Mouse (Mus musculus): ENCODE results near the gene Nrxn1. TPM values are rescaled to one million over a fixed set of nuclear protein-coding genes. Genes with fewer than 3 reads are reported as not detected.

The Nrxn1 gene
- polyA plus RNA-seq, 1 experiment from 2014 or later = 0.36 TPM

- no peak for DNase-seq (ENCODE audit: low spot score)
These were observed 102.1 kb downstream of the Nrxn1 start for GRCm38 (mm10) chr17:90990747-90991146.

- DNase-seq (ENCODE audit: low spot score) = no peak
These were observed 129.9 kb downstream of the Nrxn1 start for GRCm38 (mm10) chr17:90962904-90963531.

DNA sequence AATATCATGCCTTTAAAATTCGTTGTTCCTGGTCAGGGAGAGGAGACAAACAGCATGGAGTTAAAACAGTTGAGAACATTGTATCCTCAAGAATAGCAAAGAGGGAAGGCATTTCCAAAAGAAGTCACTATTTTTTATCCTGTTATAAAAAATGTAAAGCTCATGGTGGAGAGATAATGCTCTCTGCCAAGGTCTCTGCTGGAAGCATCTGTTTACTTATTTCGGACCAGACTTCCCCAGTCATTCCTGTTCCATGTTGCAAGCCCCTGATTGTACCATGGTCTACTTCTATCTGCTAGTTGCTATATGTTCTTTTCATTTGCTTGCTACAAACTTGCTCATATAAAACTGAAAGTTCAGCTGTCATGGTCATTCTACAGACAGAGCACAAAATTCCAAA, 137.7 kb downstream of the Nrxn1 start:
- DNase-seq (ENCODE audit: low spot score) = no peak

GRCm38 (mm10) chr17:90934929-90935328, 157.9 kb downstream of the Nrxn1 start:
- no peak for DNase-seq (ENCODE audit: low spot score)

DNA sequence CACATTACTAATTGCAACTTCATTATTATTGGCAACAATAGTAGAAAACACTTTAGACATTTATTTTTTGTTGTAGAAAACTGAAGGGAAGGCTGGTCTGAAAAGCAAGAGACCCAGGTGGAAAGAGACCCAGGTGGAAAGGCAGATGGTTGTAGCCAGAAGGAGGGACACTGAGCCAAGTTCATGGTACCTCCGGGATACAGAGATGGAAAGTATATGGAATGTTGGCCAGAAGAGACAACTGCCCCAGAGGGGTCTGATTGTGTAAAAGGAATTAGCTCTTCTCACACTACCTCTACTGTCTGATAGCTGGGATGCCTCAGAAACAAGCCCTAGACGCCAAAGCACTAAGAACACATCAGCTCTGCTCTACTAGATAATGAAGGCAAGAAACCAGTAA, 179.6 kb downstream of the Nrxn1 start:
- DNase-seq (ENCODE audit: low spot score) = no peak

GRCm38 (mm10) chr17:90912746-90913145, 180.1 kb downstream of the Nrxn1 start:
- no peak for DNase-seq (ENCODE audit: low spot score)

- no peak for DNase-seq (ENCODE audit: low spot score)
These were observed 180.5 kb downstream of the Nrxn1 start for GRCm38 (mm10) chr17:90912341-90912740.

DNA sequence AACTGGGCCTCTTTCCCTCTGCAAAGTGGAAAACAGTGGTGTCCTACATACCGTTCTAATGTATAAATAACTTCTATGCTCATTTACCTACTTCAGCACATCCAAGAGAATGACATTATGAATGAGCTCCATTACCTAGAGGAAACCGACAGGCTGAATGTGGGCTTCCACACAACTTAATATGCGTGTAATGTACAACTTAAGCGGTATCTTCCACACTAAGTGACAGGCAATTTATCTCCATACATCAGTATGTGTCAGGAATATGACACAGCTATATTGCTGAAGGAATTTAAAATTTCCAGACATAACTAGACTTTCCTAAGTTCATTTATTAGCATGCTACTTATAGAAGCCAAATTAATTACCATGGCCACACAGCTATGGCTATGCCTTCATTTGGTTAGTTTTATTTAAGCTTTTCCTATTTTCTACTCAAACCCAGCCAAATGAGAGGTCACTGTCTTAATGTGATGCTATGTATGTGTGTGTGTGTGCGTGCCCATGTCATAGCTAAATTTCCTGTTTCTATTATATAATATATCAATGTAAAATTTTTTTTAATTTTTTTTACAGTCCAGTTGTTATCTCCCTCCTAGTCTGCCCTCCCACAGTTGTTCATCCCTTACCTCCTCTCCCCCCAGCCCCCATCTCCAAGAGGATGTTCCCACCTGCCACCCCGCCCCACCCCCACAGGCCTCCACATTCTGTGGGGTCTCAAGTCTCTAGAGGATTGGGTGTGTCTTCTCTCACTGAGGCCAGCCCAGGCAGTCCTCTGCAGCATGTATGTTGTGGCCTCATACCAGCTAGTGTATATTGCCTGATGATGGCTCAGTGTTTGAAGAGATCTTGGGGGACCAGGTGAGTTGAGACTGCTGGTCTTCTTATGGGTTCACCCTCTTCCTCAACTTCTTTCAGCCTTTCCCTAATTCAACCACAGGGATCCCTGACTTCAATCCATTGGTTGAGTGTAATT, 186.5 kb downstream of the Nrxn1 start:
- DNase-seq (ENCODE audit: low spot score) = no peak

DNA sequence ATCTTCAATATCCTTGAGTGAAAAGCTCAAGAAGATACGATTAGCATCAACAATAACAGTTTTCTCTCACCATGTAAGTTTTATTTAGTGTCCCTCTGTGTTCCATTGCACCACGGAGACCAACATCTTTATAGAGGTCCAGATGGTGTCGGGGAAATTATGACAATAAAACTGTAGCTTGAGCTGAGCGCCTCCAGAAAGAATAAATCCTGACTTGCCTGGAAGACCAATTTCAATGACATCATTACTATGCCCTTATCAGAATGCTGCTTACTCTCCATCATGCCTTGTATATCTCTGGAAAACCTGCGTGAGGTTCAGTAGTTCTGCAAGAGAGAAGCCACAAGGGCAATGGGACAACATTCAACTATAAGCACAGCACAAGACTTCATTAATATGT, 187.7 kb downstream of the Nrxn1 start:
- no peak for DNase-seq (ENCODE audit: low spot score)

GRCm38 (mm10) chr17:90892327-90893259, 200.3 kb downstream of the Nrxn1 start:
- DNase-seq (ENCODE audit: low spot score) = no peak

GRCm38 (mm10) chr17:90891711-90892110, 201.2 kb downstream of the Nrxn1 start:
- no peak for DNase-seq (ENCODE audit: low spot score)

DNA sequence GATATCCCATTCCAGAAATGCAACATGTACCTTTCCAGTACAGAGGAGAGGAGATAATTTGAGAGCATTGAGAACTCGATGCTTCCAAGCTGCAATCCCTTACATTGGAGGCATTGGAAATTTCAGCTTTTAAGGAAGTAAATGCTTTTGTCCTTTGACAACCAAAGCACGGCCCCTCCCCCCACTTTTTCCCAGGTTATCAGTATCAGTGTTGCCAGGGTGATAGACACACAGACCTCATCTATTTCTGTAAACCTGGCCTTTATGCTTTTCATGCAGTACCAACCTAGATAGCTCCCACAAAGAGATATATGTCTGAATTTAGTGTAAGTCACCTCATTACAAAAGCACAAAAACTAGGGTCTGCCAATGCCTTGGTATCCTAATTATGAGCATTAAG, 235.6 kb downstream of the Nrxn1 start:
- no peak for DNase-seq (ENCODE audit: low spot score)

GRCm38 (mm10) chr17:90843876-90844275, 249.0 kb downstream of the Nrxn1 start:
- no peak for DNase-seq (ENCODE audit: low spot score)

- DNase-seq (ENCODE audit: low spot score) = no peak
These were observed 249.7 kb downstream of the Nrxn1 start for GRCm38 (mm10) chr17:90843072-90843611.

DNA sequence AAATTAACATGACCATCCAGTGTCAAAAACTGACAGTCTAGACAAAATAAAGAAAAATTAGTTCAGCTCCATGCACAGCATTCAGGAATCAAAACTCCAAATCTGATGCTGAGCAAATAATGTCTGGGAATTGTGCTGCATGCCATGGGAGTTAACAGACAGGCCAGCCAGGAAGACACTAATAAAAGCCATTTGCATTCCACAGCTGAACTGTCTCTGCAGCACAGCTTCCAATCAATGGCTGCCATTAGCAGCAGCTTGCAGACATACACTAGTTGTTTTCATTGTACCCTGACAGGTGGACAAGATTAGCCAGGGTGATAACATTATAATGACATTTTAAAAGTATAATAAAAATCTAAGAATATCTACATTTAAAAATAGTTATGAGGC, 255.9 kb downstream of the Nrxn1 start:
- no peak for DNase-seq (ENCODE audit: low spot score)

DNA sequence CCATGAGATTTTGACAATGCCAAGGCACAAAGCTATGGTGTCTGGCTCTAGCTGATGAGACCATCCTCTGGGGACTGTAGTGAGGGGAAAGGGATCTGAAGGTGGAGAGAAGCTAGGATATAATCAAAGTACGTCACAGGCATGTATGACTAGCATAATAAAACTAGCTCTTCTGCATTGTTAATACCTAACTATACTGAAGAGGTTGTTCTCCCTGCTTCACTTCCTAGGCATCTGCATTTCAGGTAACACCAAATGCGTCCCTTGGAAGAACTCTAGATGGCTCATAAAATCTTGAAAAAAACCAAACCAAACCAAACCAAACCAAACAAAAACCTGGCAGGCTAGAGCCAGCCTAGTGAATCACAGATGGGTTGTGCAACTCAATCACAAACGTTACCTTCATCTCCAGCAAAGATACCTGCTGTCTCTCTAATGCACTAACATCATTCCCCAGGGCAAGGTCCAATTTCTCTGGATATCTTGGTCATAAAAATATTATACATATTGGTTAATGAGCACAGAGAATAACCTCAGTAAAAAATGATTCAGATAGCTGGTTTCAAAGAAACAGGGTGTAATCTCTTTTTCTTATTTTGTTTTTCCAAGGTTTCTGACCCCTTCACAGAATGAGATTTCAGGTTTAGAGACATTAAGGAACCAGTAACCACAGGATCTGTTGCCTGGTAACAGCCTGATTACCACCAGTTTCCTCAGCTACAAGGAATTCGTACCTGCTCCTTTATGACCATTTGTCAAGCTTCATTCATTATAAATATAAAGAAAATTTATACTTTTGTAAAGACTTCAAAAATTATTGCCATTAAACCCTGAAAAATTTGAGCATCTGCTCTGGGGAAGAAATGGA, 256.5 kb downstream of the Nrxn1 start:
- DNase-seq (ENCODE audit: low spot score) = no peak

- DNase-seq (ENCODE audit: low spot score) = no peak
These were observed 274.5 kb downstream of the Nrxn1 start for GRCm38 (mm10) chr17:90818340-90818739.

- no peak for DNase-seq (ENCODE audit: low spot score)
These were observed 275.0 kb downstream of the Nrxn1 start for GRCm38 (mm10) chr17:90817898-90818297.

- no peak for DNase-seq (ENCODE audit: low spot score)
These were observed 277.6 kb downstream of the Nrxn1 start for GRCm38 (mm10) chr17:90815306-90815705.

- no peak for DNase-seq (ENCODE audit: low spot score)
These were observed 279.1 kb downstream of the Nrxn1 start for GRCm38 (mm10) chr17:90813760-90814159.
